Mouse (Mus musculus): ENCODE data around the gene Pan2.

- TF ChIP-seq POLR2A (IDR thresholded peaks at IDR 0.05; ENCODE audit: low read depth, low read length), result no peak
- TF ChIP-seq USF2 (conservative IDR thresholded peaks at IDR 0.05; ENCODE audit: low read depth, low read length), result no peak
- no peak for TF ChIP-seq UBTF (IDR thresholded peaks at IDR 0.05; ENCODE audit: low read depth, low read length)
- no peak for TF ChIP-seq CTCF (conservative IDR thresholded peaks at IDR 0.05 in 1 of 2, IDR thresholded peaks at IDR 0.05 in 1 of 2; ENCODE audit: low read depth in 2 of 2, low read length in 2 of 2)
Observed at GRCm38 (mm10) chr10:128262300-128262699, 40.8 kb upstream of the Pan2 start.

Data from CH12.LX (cell line).